Mouse (Mus musculus) large intestine, adult 2 months (tissue): Measurements from ENCODE around the gene Csf3. TPM values are rescaled to one million over a fixed set of nuclear protein-coding genes. Genes with fewer than 3 reads are reported as not detected.
"Not testable (repeated sequence)": the region's sequence is repeated elsewhere in the genome, so short reads cannot be mapped to it uniquely, and the experiment has no call there.

Source experiments
- DNase-seq: peaks from one replicate; pipeline ENCODE4 v3.0.0-alpha.2; 2012; ENCODE audit warnings: low read depth, low spot score
- WGBS: fragments of 180-500 bp; shearing (Covaris S2); methylation state at CpG from one replicate; pipeline ENCODE4 v1.1.7; 2018; 5-methylcytosine and 5-hydroxymethylcytosine counted together
- polyA plus RNA-seq: library from polyadenylated mRNA; depleted of rRNA; stranded (reverse); fragments of >200 nt; gene quantifications from 2 replicates; pipeline ENCODE4 v1.2.3, GENCODE M21; 2012; rRNA removed

Csf3 gene
- not detected in 2 replicates for polyA plus RNA-seq

GRCm38 (mm10) chr11:98701213-98701670, at the start of gene Csf3:
Gene Csf3, plus strand, starts transcription at chr11:98701263.
- no peak for DNase-seq
- 51% methylated on average over 10 of the region's 10 CpGs for WGBS

- DNase-seq, result not testable (repeated sequence)
- 14% methylated on average over 7 of the region's 7 CpGs for WGBS
These were observed 46.0 kb upstream of the Csf3 start for GRCm38 (mm10) chr11:98655076-98655475.

GRCm38 (mm10) chr11:98660517-98660916, 40.5 kb upstream of the Csf3 start:
- DNase-seq, result no peak
- WGBS, result 3% methylated on average over 6 of the region's 6 CpGs

GRCm38 (mm10) chr11:98664091-98664490, 37.0 kb upstream of the Csf3 start, which contains the start of gene Gsdma:
Gene Gsdma, plus strand, starts transcription at chr11:98664351.
- 13% methylated on average over 4 of the region's 4 CpGs for WGBS

GRCm38 (mm10) chr11:98668984-98669383, 32.1 kb upstream of the Csf3 start:
- DNase-seq, result no peak
- 10% methylated on average over 2 of the region's 2 CpGs for WGBS

More at GRCm38 (mm10) chr11:98664091-98664490, 37.0 kb upstream of the Csf3 start, which contains the start of gene Gsdma:
- DNase-seq, result no peak

GRCm38 (mm10) chr11:98671284-98671815, 29.7 kb upstream of the Csf3 start:
- DNase-seq, result no peak
- 61% methylated on average over 3 of the region's 3 CpGs for whole genome bisulfite sequencing

GRCm38 (mm10) chr11:98671857-98672256, 29.2 kb upstream of the Csf3 start:
- no peak for DNase-seq
- WGBS, result 23% methylated on average over 5 of the region's 5 CpGs

GRCm38 (mm10) chr11:98672482-98672881, 28.6 kb upstream of the Csf3 start:
- no peak for DNase-seq

GRCm38 (mm10) chr11:98673136-98673535, 27.9 kb upstream of the Csf3 start:
- 6% methylated on average over 7 of the region's 7 CpGs for WGBS
- not testable (repeated sequence) for DNase-seq

More at GRCm38 (mm10) chr11:98672482-98672881, 28.6 kb upstream of the Csf3 start:
- WGBS, result 76% methylated on average over 5 of the region's 5 CpGs

- 42% methylated on average over 7 of the region's 7 CpGs for WGBS
These were observed 25.2 kb upstream of the Csf3 start for GRCm38 (mm10) chr11:98675829-98676363.

GRCm38 (mm10) chr11:98680023-98680422, 21.0 kb upstream of the Csf3 start:
- 100% methylated on average over 1 of the region's 1 CpGs for WGBS
- no peak for DNase-seq

More at GRCm38 (mm10) chr11:98675829-98676363, 25.2 kb upstream of the Csf3 start:
- no peak for DNase-seq

GRCm38 (mm10) chr11:98680595-98680994, 20.5 kb upstream of the Csf3 start:
- not testable (repeated sequence) for DNase-seq
- 87% methylated on average over 4 of the region's 4 CpGs for WGBS

- 74% methylated on average over 4 of the region's 4 CpGs for WGBS
- DNase-seq, result no peak
These were observed 19.9 kb upstream of the Csf3 start for GRCm38 (mm10) chr11:98681186-98681585.

GRCm38 (mm10) chr11:98681786-98682745, 19.0 kb upstream of the Csf3 start, which contains the start of gene Psmd3:
Gene Psmd3, plus strand, starts transcription at chr11:98682554.
- 2% methylated on average over 45 of the region's 45 CpGs for WGBS
- DNase-seq, result peak; percentile 89

- no peak for DNase-seq
- under 1% methylated on average over 23 of the region's 23 CpGs for WGBS
These were observed 18.3 kb upstream of the Csf3 start for GRCm38 (mm10) chr11:98682811-98683210.

- 77% methylated on average over 9 of the region's 9 CpGs for WGBS
- no peak for DNase-seq
These were observed 15.4 kb upstream of the Csf3 start for GRCm38 (mm10) chr11:98685642-98686041.

- no peak for DNase-seq
- 69% methylated on average over 4 of the region's 4 CpGs for WGBS
These were observed 14.1 kb upstream of the Csf3 start for GRCm38 (mm10) chr11:98686976-98687375.

GRCm38 (mm10) chr11:98688009-98688408, 13.1 kb upstream of the Csf3 start:
- whole genome bisulfite sequencing, result 81% methylated on average over 8 of the region's 8 CpGs
- DNase-seq, result no peak

GRCm38 (mm10) chr11:98693201-98693600, 7.9 kb upstream of the Csf3 start:
- DNase-seq, result no peak

GRCm38 (mm10) chr11:98693746-98694145, 7.3 kb upstream of the Csf3 start:
- 83% methylated on average over 9 of the region's 9 CpGs for WGBS
- DNase-seq, result no peak

More at GRCm38 (mm10) chr11:98693201-98693600, 7.9 kb upstream of the Csf3 start:
- 49% methylated on average over 13 of the region's 13 CpGs for WGBS
